Mouse (Mus musculus): ENCODE results near the gene Gpx4.
"Not testable (repeated sequence)": the region's sequence is repeated elsewhere in the genome, so short reads cannot be mapped to it uniquely, and the experiment has no call there.

Gene Gpx4

DNA sequence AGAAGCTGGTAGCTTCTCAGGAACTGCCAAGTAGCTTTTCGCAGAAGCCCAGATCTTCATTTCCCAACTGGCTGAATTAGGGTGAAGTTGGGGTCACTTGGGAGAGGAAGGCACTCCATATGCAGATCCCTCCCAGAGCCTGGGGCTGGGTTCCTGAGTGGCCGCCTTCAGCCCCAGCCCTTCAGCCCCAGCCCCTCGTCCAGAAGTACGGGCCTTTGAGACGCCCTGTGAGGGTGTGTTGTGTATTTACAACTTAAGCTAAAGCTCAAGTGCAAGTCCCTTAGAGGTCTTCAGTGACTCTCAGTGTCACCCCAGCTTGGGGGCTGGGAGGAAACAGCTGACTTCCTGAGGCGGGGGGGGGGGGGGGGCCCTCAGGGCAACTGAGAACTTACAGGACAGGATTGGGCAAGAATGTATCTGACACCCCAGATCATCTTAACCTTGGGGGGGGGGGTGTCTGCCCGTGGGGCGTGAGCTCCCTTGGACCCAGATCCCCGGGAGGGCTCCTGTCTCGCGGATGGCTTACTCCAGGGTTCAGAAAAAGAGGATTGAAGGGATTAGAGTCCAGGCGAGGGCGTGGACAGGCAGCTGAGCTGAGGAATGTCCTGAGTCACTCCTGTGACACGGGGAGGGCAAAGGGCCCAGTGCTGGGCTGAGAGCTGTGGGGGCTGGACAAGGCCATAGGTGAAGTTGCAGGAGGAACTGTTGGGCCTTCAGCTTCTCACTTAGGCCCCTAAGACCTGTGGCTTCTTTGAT is 4.8 kb downstream of the Gpx4 start:
- DNase-seq, result peak; percentile 91

DNA sequence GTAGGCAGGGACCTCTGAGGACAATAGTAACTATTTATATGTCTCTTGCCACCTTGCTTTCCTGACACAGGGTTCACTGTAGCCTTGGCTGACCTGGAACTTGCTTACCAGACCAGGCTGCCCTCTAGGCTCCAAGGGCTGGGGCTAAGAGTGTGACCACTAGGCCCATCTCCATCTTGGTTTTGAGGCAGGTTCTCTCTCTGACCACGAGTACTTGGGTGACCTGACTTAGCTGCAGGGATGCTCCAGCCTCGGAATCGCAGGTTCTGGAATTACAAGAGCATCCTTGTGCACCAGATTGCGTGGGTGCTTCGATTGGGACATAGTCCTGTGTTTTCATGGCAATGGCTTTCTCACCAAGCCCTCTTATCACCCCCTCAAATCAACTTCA is 5.4 kb downstream of the Gpx4 start:
- DNase-seq, result no peak

DNA sequence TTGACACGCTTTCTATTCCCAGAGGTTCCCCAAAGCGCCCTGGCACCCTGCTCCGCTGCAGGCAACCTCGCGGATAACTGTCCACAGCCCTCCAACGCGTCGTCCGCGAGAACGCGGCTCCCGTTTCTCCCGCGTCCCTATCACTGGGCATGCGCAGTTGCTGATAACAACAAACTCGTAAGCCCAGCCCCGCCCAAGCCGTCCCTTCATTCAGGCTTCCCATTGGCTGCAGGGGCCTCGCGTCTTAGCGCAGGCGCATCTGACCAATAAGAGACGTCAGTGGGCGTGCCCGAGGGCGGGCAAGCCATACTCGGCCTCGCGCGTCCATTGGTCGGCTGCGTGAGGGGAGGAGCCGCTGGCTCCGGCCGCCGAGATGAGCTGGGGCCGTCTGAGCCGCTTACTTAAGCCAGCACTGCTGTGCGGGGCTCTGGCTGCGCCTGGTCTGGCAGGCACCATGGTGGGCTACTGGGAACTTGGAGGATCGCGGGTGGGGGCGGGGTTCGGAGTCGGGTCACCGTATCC is 6.4 kb downstream of the Gpx4 start:
- peak; percentile 100 for DNase-seq

DNA sequence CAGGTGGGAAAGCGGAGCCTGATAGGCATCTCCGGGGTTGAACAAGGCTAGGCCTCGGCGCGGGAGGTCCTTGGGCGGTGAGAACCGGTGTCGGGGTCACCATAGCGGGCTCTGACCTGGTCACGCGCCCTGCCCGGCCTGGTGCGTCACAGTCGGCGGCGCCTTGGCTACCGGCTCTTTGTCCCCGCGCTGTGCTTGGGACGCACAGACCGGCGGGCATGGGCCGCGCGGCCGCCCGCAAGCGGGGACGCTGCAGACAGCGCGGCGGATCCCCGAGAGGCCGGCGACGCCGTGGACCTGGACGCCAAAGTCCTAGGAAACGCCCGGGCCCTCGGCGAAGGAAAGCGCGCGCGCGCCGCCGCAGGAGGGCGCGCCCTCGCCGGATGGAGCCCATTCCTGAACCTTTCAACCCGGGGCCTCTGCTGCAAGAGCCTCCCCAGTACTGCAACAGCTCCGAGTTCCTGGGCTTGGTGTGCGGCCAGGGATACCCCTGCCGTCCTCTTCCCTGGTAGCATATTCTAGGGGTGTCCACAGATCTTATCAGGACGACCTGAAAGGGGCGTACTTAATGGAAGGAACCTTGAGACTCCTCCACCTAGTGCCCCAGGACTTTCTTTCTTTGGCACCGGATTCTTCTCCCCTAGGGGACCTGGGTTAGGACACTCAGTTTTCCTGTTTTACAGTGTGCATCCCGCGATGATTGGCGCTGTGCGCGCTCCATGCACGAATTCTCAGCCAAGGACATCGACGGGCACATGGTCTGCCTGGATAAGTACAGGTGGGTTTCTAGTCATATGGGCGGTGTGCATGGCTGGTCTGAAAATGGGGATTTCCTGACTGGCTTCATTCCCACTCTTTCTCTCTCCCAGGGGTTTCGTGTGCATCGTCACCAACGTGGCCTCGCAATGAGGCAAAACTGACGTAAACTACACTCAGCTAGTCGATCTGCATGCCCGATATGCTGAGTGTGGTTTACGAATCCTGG is 7.2 kb downstream of the Gpx4 start:
- DNase-seq, result peak; percentile 88

DNA sequence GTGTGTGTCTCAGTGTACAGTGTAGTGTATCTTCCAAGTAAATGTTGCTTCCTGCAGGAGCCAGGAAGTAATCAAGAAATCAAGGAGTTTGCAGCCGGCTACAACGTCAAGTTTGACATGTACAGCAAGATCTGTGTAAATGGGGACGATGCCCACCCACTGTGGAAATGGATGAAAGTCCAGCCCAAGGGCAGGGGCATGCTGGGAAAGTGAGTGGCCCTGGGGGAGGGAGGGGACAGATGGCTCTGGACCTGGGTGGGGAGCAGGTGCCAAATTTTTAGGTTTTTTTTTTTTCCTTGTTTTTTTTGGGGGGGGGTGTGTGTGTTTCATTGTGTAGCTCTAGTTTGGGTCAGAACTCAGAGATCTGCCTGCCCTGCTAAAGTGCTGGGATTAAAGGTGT is 7.9 kb downstream of the Gpx4 start:
- not testable (repeated sequence) for DNase-seq

DNA sequence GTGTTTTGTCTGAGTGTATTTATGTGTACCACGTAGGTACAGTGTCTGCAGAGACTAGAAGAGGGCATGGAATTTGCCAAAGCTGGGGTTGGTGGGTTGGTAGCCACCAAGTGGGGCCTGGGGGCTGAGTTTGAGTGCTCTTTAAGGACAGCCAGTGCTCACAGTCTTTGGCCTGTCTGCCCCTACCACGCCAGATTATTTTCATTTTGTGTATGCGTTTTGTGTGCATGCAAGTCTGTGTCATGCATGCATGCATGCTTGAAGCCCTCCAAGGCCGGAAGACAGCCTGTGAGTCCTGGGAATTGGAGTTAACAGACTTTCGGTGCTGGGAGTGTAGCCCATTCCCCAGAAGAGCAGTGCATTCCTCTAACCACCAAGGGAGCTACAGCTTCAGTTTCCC is 8.4 kb downstream of the Gpx4 start:
- DNase-seq, result no peak

DNA sequence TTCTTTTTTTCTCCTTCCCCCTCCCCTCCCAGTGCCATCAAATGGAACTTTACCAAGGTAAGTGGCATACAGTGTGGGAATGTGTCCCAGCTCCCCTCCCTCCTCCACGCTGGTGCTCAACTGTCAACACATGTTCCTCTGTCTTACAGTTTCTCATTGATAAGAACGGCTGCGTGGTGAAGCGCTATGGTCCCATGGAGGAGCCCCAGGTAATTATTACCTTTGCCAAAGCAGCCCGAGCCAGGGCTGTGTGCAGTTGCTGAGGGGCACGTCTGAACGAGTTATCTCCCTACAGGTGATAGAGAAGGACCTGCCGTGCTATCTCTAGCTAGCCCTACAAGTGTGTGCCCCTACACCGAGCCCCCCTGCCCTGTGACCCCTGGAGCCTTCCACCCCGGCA is 8.9 kb downstream of the Gpx4 start:
- no peak for DNase-seq

DNA sequence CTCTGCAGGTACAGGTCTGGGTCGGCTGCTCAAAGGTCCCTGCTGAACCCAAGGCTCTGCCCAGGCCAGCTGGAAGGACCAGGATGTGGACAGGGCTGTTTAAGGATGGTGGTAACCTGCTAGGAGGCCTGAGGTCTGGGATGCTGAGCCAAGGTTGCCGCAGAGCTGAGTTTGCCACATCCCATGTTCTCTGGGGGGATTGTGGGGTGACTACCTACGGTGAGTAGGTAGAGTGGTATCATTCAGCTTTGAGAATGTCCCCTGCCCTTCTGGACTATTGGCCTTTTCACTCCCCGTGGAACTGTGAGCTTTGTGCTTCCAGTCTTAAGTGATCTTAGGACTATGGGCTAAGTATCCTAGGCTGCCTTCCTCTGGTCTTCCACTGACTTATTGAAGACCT is 9.5 kb downstream of the Gpx4 start:
- DNase-seq, result no peak

DNA sequence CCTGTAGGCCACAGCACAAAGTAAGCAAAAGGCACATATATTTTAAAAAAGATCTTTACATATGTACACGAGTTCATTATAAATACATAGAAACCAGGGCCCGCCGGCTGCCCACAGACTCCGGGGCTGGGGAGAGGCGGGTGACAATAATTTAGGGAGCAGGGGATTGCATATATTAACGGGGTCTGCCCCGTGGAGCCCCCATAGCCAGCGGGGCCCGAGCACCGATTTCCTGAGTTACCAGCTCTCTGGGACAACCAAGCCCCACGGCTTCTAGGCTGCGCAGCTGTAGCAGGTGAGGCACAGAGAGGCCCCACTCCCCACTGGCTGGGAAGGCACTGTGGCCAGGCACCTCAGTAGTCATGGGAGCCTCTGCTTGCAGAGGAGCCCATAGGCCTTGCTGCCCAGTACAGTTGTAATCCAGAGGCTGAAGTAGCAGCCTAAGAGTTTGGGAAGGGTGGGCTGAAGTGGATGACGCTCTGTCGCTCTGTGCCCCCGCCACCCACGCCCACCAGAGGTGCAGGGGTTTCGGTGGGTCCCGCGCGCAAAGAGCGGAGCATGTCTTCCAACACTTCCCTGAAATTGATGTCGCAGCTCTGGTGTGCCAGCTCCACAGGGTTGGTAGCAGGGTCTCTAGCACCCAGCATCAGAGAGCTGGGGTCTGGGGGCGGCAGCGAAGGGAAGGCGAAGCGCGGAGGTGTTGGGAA is 10.2 kb downstream of the Gpx4 start:
- no peak for DNase-seq

DNA sequence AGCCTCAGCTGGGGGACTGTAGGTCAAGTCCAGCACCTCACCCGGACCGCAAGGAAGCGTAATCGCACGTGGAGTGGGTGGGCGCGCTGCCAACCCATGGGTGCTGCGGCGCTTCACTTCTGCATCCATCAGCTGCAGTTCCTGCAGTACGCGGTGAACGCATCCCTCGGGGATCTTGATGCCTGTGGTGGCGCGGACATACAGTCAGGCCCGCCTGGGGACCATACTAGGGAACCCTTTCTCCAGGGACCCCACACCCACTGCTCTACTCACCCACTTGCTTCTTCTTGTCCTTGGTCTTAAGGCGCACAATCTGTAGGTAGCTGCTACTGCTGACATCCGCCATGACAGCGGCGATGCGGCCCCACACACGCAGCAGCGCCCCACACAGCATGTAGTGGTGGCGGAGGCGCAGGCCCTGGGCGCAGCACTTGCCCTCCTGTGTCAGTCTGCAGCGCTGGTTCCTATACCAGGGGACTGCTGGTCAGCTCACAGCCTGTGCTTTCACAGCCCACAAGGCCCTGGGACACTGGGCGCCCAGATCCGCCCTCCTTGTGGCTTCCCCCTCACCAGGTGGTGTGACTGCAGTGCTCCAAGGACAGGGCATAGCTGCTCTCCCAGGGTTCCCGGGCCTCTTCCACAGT is 10.8 kb downstream of the Gpx4 start:
- DNase-seq, result no peak

DNA sequence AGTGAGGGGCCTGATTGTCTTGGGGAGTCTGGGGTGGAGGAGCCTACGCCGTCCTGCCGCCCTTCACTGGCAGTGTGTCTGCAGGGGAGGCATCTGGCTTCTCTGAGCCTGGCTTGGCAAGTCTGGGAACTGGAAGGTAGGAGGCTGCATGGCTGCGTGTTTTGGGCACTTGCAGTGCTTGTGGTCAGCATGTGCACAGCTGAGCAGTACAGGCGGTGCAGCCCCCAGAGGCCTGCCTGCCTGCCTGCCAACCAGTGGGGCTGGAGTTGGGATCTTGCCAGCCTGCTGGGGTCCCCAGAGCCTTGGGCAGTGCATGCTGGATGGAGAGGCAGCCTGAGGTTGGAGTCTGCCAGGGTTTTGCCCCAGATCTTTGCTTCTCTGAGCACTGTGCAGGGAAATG is 16.1 kb downstream of the Gpx4 start:
- no peak for DNase-seq

DNA sequence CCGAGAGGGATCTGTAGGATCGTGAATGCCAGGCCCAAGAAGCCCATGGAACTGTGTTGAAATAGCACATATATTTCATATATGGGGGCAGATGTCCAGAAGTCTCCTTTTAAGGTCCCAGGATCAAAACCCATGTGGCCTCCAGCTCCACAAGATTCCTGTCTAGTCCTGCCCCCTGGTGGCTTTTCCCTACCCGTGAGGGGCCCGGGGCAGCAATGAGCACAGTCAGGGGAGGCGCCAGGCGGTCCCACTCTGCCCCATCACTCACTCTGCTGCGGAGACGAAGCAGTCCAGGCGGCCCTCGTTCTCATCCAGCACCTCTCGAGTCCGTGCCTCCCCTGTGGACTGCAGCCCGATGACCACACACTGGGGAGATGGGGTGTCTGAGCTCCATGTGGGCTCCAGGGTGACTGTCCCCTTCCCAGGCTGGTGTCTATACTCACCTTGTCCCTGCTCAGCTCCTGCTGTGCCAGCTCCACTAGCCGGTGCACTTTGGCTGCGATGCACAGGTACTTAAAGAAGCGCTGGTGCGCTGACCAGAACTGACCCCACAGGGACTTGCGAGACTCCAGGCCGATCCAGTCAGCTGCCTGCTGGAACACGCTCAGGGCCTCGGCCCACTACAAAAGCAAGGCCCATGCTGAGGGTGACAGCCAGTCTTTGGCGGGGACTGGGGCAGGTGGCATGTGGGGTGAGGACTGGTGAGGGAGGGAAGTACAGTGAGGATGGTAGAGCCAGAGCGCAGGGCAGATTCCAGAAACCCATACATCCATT is 17.1 kb downstream of the Gpx4 start:
- no peak for DNase-seq

DNA sequence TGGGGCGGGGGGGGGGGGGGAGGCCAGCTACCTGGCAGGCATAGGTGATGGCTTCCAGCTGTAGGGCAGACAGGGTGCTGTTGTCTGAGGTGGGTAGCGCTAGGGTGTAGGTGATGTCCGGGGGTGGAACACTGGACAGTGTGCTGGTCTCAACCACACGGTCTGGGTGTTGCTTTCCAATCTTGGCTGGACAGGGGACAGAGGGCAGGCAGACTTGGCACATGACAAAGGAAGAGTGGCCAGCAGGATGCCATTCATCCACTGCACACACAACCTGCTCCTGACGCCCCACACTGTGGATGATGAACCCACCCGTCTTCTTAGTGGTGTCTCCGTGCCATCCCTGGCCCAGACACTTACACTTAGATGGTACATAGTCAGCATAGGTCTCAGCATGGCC is 22.3 kb downstream of the Gpx4 start:
- DNase-seq, result no peak

DNA sequence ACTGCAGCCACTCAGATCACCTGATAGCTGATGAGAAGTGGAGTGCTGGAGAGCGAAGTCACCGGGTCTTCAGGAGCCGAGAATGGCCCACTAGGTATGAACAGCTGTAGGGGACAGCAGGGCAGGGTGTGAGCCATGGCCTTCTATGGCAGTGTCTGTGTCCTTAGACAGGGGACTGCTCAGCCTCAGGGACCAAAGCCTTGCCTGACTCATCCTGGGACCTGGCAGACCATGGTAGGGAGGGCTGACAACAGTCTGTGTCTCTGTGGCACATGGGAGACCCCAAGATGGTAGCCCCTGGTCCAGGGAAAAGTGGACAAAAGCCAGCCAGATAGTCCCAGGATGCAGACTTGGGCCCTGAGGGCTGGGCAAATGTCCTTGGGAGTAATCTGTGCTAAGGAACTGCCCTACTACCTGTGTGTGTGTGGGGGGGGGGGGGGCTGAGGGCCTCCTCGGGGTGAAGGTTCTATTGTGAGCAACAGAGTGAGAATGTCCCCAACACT is 23.0 kb downstream of the Gpx4 start:
- no peak for DNase-seq

DNA sequence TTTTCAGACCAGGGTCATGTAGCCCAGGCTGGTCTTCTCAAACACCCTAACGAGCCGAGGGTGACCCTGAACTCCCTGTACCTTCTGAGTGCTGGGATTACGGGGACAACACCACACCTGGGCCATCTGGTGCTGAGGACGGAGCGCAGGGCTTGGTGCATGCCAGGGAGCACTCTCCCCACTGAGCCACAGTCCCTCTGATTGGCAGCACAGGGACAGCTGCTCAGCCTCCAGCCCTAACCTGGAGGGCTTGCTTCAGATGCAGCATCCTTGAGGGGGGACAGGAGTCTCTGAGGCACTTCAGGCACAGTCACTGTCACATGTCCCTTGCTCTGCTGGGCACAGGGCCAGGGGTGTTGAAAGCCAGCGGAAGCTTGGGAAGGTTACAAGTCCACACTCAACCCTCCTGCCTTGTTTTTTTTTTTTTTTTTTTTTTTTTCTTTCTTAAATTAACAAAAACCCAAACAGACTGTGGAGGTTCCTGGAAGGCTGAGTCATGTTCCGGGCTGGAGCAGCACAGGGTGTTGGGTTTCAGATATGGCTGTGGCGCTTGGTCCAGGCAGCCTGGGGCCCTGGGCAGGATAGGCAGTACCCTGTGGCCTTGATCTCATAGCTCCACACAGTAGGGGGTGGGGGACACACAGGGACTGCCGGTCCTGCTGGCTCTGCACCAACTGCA is 24.0 kb downstream of the Gpx4 start:
- peak; percentile 93 for DNase-seq

DNA sequence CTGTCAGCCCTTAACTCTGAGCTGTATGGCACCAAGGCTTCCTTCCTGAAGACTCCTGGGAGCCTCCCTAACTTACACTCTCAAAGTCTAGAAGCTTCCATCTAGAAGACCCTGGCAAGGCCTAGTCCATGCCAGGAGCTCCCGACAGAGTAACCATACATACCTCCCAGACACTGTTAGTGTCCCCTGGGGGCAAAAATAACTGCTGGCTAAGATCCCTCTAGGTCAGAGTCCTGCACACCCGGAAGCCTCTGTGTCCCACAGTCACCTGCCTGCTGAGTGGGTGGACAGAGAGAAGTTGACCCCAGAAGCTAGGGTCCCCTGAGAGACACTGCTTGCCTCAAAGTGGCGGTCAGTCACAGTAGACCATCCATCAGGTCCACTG is 24.5 kb downstream of the Gpx4 start:
- DNase-seq, result no peak

DNA sequence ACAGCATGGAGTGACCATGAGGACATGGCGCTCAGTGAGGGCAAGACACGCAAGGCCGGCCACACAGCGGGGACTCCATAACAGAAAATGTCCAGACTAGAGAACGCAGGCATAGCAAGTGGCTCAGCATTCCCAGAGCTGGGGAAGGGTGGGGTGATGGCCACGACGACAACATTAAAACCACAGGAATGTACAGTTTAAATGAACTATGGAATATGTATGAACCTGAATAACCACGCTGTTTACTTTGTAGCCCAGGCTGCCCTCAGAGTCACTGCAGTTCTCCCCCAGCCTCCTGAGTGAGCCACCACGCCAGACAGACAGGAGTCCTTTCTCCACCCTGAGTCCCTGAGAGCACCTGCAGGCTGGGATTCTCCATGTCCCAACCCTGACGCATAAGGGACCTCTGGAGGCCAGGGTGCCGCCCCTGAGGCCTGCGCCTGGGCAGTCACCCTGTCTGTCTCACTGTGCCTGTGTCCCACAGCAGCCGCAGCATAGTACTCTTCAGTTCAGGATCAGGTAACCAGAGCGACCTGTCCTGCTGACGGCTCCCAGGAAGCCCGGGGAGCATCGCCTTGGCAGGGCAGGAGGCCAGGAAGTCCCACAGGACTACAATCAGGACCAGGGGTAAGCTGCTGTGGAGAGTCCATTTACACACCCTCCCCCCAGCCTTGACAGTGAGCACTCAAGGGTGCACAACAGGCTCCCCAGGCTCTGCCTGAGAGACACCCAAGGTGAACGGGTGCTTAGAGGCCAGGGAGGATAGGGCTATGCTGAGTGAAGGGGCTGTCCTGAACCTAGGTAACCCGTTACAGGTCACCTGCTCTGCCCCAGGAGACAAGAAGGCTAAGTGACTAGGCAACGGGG is 25.9 kb downstream of the Gpx4 start:
- DNase-seq, result peak; percentile 60

DNA sequence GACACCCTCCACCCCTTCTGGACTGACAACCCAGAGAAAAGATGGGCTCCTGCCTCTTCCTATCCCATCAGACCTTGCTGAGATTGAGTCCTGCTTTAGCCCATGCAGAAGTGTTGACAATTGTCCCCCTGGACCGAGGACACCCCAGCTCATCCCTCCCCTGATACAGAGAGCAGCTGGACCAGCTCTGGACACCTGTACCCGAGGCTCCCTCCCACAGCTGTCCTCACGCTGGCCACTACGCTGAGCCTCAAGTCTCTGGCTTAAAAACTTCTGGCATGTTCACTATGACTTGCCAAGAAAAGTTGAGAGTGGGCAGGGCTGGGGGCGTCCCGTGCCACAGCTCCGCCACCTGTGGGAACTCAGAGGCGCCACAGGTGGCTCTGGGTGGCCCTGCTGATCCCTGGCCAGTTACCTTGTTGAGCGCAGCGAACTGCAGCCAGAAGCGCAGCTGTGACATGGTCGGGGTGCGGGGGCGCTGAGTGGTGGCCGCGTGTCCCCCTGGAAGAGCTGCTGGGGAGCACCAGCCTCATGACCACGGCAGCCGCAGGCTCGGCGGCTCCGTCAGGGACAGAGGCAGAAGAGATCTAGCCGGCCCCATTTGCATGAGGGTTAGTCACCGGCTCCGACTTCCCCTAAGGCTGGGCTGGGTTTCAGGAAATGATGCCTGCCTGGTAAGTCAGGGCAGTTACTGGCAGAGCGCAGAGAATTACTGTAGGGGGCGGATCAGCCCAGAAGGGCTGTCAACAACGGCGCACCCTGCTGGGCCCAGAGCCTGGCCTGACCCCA is 28.0 kb downstream of the Gpx4 start:
- DNase-seq, result peak; percentile 79

DNA sequence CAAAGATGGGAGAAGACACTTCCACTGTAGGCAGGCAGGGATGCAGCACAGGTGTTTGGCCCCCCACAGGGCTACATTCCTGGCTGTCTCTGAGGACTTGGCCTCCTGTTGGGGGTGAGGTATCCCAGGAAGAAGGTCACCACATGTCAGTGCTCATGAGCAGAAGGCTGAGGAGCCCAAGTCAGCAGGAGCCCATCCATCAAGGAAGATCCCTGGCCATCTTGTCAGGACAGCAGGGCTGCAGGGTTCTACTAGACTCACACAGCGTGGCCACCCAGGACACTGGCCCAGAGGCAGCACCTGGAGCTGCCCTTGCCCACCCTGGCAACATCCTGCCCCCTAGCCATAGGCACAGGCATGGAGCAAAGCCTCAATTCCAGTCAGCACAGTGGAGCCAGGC is 29.0 kb downstream of the Gpx4 start:
- no peak for DNase-seq

Data from kidney, postnatal 14 days (tissue).